Mouse (Mus musculus): ENCODE data around the gene Tent4b.

Gene Tent4b

GRCm38 (mm10) chr8:88301589-88302437 is 102.8 kb downstream of the Tent4b start:
- no peak for DNase-seq (ENCODE audit: low spot score)

GRCm38 (mm10) chr8:88305814-88306213 is 106.8 kb downstream of the Tent4b start:
- DNase-seq (ENCODE audit: low spot score), result peak; percentile 79

- peak; percentile 44 for DNase-seq (ENCODE audit: low spot score)
Measured at GRCm38 (mm10) chr8:88306511-88306910, 107.5 kb downstream of the Tent4b start.

GRCm38 (mm10) chr8:88307736-88308135 is 108.7 kb downstream of the Tent4b start:
- no peak for DNase-seq (ENCODE audit: low spot score)
